Mouse (Mus musculus) lung, adult 2 months (tissue): Measurements from ENCODE around the gene Dbndd2. TPM values are rescaled to one million over a fixed set of nuclear protein-coding genes. Genes with fewer than 3 reads are reported as not detected.

Experiments used
- DNase-seq: peaks from one replicate; pipeline ENCODE4 v3.0.0; 2022
- H3K4me1 ChIP-seq: fragments of 200-500 bp; 2 replicates; pipeline ENCODE4 v1.6.1; 2011; ENCODE audit warnings: low read length; ENCODE audit not compliant: control insufficient read depth, insufficient read depth
- H3K4me3 ChIP-seq: fragments of 200-500 bp; replicated peaks from 2 replicates; pipeline ENCODE3; 2011; ENCODE audit warnings: low read depth, mild to moderate bottlenecking, control low read depth, low read length; ENCODE audit errors: extremely low read depth
- CTCF ChIP-seq: fragments of 200-500 bp; IDR thresholded peaks from 2 replicates; pipeline ENCODE4 v1.5.1; 2011; ENCODE audit warnings: mild to moderate bottlenecking, low read length, control low read depth; ENCODE audit not compliant: insufficient read depth
- POLR2A ChIP-seq: fragments of 200-500 bp; IDR thresholded peaks from 2 replicates; pipeline ENCODE4 v1.6.1; 2011; ENCODE audit warnings: low read depth, mild to moderate bottlenecking, control low read depth, low read length, borderline replicate concordance; ENCODE audit errors: extremely low read depth
- WGBS: fragments of 180-500 bp; shearing (Covaris S2); methylation state at CpG from one replicate; pipeline ENCODE4 v1.1.7; 2018; 5-methylcytosine and 5-hydroxymethylcytosine counted together
- polyA plus RNA-seq: library from polyadenylated mRNA; depleted of rRNA; stranded (reverse); fragments of >200 nt; gene quantifications from 2 replicates; pipeline ENCODE4 v1.2.3, GENCODE M21; 2012

Dbndd2 gene
- polyA plus RNA-seq, 1 experiment = 52.6 TPM

- WGBS = 4% methylated on average over 43 of the region's 43 CpGs
- DNase-seq = peak; percentile 85
- peak within 1 kb of the TSS; percentile 86 for H3K4me3 ChIP-seq
- H3K4me1 ChIP-seq = peaks cover 3% of the 10 kb centered on the region
- TF ChIP-seq CTCF = no peak
- peak; percentile 94 for TF ChIP-seq POLR2A
Observed at GRCm38 (mm10) chr2:164496847-164497690, 11.2 kb downstream of the Dbndd2 start, which contains the start of gene Pigt. Gene Pigt (plus strand): TSS chr2:164497520.

GRCm38 (mm10) chr2:164497691-164498268 lies 11.9 kb downstream of the Dbndd2 start:
- WGBS = 5% methylated on average over 21 of the region's 21 CpGs
- H3K4me3 ChIP-seq = peak overlapping the region; percentile 86
- TF ChIP-seq CTCF (no peak), POLR2A (no peak)
- H3K4me1 ChIP-seq = peaks cover 3% of the 10 kb centered on the region
- DNase-seq = no peak

GRCm38 (mm10) chr2:164499317-164499716 lies 13.4 kb downstream of the Dbndd2 start:
- 70% methylated on average over 5 of the region's 5 CpGs for WGBS
- peaks cover 3% of the 10 kb centered on the region for H3K4me1 ChIP-seq
- TF ChIP-seq POLR2A (no peak), CTCF (no peak)
- no peak for DNase-seq
- H3K4me3 ChIP-seq = no peak overlapping the region

- DNase-seq = no peak
- H3K4me1 ChIP-seq = peaks cover 3% of the 10 kb centered on the region
- WGBS = 78% methylated on average over 7 of the region's 7 CpGs
- TF ChIP-seq CTCF (no peak), POLR2A (no peak)
- H3K4me3 ChIP-seq = no peak overlapping the region
Observed at GRCm38 (mm10) chr2:164500511-164500910, 14.6 kb downstream of the Dbndd2 start.

- Histone ChIP-seq H3K4me1 (no peaks in the 10 kb centered on the region), H3K4me3 (no peak overlapping the region)
- TF ChIP-seq CTCF (no peak), POLR2A (no peak)
- no peak for DNase-seq
- WGBS = 96% methylated on average over 3 of the region's 3 CpGs
Observed at GRCm38 (mm10) chr2:164504919-164505318, 19.0 kb downstream of the Dbndd2 start.

GRCm38 (mm10) chr2:164505619-164506347 lies 19.9 kb downstream of the Dbndd2 start:
- TF ChIP-seq CTCF = no peak
- TF ChIP-seq POLR2A = no peak
- Histone ChIP-seq H3K4me1 (peaks cover 2% of the 10 kb centered on the region; the same call in 1 of the 2 replicates), H3K4me3 (no peak overlapping the region)
- no peak for DNase-seq
- WGBS = 82% methylated on average over 4 of the region's 4 CpGs

GRCm38 (mm10) chr2:164507811-164508210 lies 21.9 kb downstream of the Dbndd2 start:
- TF ChIP-seq CTCF = no peak
- no peak for TF ChIP-seq POLR2A
- 84% methylated on average over 19 of the region's 19 CpGs for WGBS
- Histone ChIP-seq H3K4me1 (peaks cover 4% of the 10 kb centered on the region), H3K4me3 (no peak overlapping the region)
- DNase-seq = no peak

- Histone ChIP-seq H3K4me1 (peaks cover 4% of the 10 kb centered on the region), H3K4me3 (no peak overlapping the region)
- DNase-seq = peak; percentile 40
- TF ChIP-seq CTCF (no peak), POLR2A (no peak)
- WGBS = 51% methylated on average over 4 of the region's 5 CpGs
Observed at GRCm38 (mm10) chr2:164510621-164511190, 24.8 kb downstream of the Dbndd2 start.
